Mouse (Mus musculus): Measurements from ENCODE around the gene Tmem63c. TPM values are rescaled to one million over a fixed set of nuclear protein-coding genes. Genes with fewer than 3 reads are reported as not detected.
A peak's percentile ranks its signal among the peaks of the same experiment; 100 is the strongest.

Gene Tmem63c
- total and polyA plus RNA-seq, 3 experiments: not detected

DNA sequence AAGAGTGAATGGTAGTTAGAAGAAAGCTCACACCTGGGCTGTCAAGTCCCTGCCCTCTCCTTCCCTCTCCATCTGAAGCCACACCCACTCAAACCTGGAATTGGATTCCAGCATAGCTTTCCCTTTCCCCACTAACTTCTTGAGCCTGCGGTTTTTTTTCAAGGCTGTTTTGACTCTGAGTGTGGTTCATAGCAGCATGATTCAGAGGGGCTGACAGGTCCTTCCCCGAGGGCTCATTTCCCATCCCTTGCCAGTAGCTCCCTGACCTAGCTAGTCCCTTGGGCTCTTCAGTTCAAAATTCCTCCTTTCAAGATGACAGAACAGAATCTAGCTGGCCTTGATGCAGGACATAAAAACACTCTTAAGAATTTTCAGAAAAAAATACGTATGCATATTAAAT, 26.4 kb downstream of the Tmem63c start:
- Histone ChIP-seq H3K9me3 (replicated peaks) (no peaks in the 10 kb centered on the region), H3K27me3 (ENCODE audit: insufficient read depth, low read length) (peaks cover 11% of the 10 kb centered on the region; the same call in 1 of the 2 replicates), H3K4me1 (ENCODE audit: insufficient read depth, low read depth, low read length) (no peaks in the 10 kb centered on the region), H3K4me3 (ENCODE audit: low read depth, low read length) (no peak overlapping the region), H3K36me3 (replicated peaks) (no peaks in the 10 kb centered on the region)
- DNase-seq (ENCODE audit: low spot score) (no peak), ATAC-seq (ENCODE audit: extremely low read depth, insufficient number of reproducible peaks, low FRiP score, poor library complexity, severe bottlenecking) (no peak)
- TF ChIP-seq GATA2 (IDR thresholded peaks at IDR 0.05; ENCODE audit: borderline replicate concordance, low read depth, low read length) (no peak), TAL1 (conservative IDR thresholded peaks at IDR 0.05; ENCODE audit: low read depth, low read length) (no peak), CTCF (IDR thresholded peaks at IDR 0.05; ENCODE audit: low read depth, low read length) (no peak), GATA1 (IDR thresholded peaks at IDR 0.05; ENCODE audit: borderline replicate concordance, low read length) (no peak), POLR2AphosphoS5 (IDR thresholded peaks at IDR 0.05; ENCODE audit: insufficient replicate concordance, low read depth, low read length) (no peak)

DNA sequence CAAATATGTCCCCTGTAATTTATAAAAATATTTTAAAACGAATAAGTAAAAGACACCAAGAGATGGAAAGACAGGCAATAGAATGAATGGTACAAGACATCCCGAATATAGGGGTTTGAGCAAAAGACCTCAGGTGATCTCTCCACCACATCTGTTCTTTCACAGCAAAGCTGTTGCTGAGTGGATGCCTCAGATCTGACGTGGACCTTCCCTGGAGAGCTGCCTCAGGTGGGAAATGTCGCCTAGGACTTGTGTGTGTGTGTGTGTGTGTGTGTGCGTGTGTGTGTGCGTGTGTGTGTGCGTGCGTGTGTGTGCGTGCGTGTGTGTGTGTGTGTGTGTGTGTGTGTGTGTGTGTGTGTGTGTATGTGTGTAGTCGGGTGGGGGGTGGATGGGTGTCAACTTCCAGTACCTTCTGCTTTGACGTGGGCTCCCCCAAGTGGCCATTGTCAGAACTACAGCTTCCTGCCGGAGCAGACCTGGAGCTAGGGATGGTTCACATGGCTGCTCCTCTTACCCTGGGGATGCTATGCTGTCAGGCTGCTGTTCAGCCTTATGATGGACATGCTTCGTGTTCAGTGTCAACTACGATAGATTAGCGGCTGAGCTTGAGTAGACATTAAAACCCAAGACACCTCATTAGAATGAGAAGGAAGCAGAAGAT, 31.7 kb downstream of the Tmem63c start:
- ATAC-seq (ENCODE audit: extremely low read depth, insufficient number of reproducible peaks, low FRiP score, poor library complexity, severe bottlenecking) (peak; percentile 61; the same call in 1 of the 2 replicates), DNase-seq (ENCODE audit: low spot score) (peak; percentile 84)
- Histone ChIP-seq H3K36me3 (replicated peaks) (no peaks in the 10 kb centered on the region), H3K4me1 (ENCODE audit: insufficient read depth, low read depth, low read length) (no peaks in the 10 kb centered on the region), H3K27me3 (ENCODE audit: insufficient read depth, low read length) (peaks cover 31% of the 10 kb centered on the region), H3K9me3 (replicated peaks) (no peaks in the 10 kb centered on the region), H3K4me3 (ENCODE audit: low read depth, low read length) (no peak overlapping the region)
- TF ChIP-seq POLR2AphosphoS5 (IDR thresholded peaks at IDR 0.05; ENCODE audit: insufficient replicate concordance, low read depth, low read length) (no peak), CTCF (IDR thresholded peaks at IDR 0.05; ENCODE audit: low read depth, low read length) (peak; percentile 96)

DNA sequence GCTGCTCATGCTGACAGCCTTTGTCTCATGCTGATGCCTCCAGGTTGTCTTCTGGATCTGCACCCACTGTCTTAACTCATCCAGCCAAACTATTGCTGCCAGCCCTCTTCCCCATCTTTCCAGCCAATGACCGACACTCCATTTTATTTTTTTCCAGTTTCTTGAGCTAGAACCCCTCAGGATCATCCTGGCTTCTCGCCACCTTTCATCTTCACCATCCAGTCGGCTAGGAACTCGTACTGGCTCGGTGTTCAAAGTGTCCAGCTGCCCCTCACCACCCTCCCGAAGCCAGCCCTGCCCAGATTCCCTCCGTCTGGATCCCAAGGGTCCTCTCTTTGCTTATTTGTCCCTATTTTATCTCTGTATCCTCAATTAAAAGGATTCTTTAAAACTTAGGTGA, 33.7 kb downstream of the Tmem63c start:
- no peaks in the 10 kb centered on the region for H3K9me3 ChIP-seq (replicated peaks)
- DNase-seq (ENCODE audit: low spot score) (no peak), ATAC-seq (ENCODE audit: extremely low read depth, insufficient number of reproducible peaks, low FRiP score, poor library complexity, severe bottlenecking) (no peak)
- H3K36me3 ChIP-seq (replicated peaks): no peaks in the 10 kb centered on the region
- peaks cover 26% of the 10 kb centered on the region for H3K27me3 ChIP-seq (ENCODE audit: insufficient read depth, low read length)
- no peak overlapping the region for H3K4me3 ChIP-seq (ENCODE audit: low read depth, low read length)
- TF ChIP-seq TAL1 (conservative IDR thresholded peaks at IDR 0.05; ENCODE audit: low read depth, low read length) (no peak), CTCF (IDR thresholded peaks at IDR 0.05; ENCODE audit: low read depth, low read length) (no peak), GATA1 (IDR thresholded peaks at IDR 0.05; ENCODE audit: borderline replicate concordance, low read length) (no peak), GATA2 (IDR thresholded peaks at IDR 0.05; ENCODE audit: borderline replicate concordance, low read depth, low read length) (no peak), POLR2AphosphoS5 (IDR thresholded peaks at IDR 0.05; ENCODE audit: insufficient replicate concordance, low read depth, low read length) (no peak)
- H3K4me1 ChIP-seq (ENCODE audit: insufficient read depth, low read depth, low read length): no peaks in the 10 kb centered on the region

DNA sequence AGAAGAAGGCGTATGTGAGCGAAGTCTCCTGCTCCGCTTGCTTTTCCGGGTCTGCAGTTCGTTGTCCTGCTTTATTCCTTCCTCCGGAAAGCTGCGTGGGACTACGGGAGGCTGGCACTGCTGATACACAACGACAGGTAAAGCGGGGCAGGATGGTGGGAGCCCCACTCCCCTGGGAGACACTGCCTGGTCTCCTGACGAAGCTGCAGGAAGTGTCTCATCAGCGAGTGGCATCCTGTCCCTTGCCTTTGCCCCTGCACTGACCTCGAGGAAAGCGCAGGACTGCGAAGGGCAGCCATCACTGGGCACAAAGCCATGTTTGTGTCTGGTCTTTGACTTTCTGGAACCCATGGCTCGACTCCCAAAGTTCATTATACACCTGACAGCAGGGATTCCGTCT, 35.9 kb downstream of the Tmem63c start:
- H3K27me3 ChIP-seq (ENCODE audit: insufficient read depth, low read length): peaks cover 33% of the 10 kb centered on the region
- no peak overlapping the region for H3K4me3 ChIP-seq (ENCODE audit: low read depth, low read length)
- DNase-seq (ENCODE audit: low spot score) (no peak), ATAC-seq (ENCODE audit: extremely low read depth, insufficient number of reproducible peaks, low FRiP score, poor library complexity, severe bottlenecking) (no peak)
- no peaks in the 10 kb centered on the region for H3K4me1 ChIP-seq (ENCODE audit: insufficient read depth, low read depth, low read length)
- TF ChIP-seq GATA2 (IDR thresholded peaks at IDR 0.05; ENCODE audit: borderline replicate concordance, low read depth, low read length) (no peak), CTCF (IDR thresholded peaks at IDR 0.05; ENCODE audit: low read depth, low read length) (no peak), TAL1 (conservative IDR thresholded peaks at IDR 0.05; ENCODE audit: low read depth, low read length) (no peak), POLR2AphosphoS5 (IDR thresholded peaks at IDR 0.05; ENCODE audit: insufficient replicate concordance, low read depth, low read length) (no peak)
- no peaks in the 10 kb centered on the region for H3K36me3 ChIP-seq (replicated peaks)
- H3K9me3 ChIP-seq (replicated peaks): no peaks in the 10 kb centered on the region

DNA sequence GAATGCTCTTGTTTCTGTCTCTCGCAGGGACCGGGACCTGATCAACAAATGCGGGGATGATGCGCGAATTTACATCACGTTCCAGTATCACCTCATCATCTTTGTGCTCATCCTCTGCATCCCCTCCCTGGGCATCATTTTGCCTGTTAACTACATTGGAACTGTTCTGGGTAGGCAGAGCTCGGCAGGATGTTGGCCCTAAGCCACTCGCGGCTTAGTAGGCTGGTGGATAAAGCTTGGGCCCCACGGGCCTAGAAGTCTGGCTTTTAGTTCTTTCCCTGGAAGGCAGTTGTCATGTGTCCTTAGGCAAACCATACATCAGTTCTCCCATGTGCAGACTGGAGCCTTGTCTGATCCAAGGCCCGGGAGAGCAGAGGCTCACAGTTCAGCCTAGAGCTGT, 44.3 kb downstream of the Tmem63c start:
- no peak overlapping the region for H3K4me3 ChIP-seq (ENCODE audit: low read depth, low read length)
- TF ChIP-seq TAL1 (conservative IDR thresholded peaks at IDR 0.05; ENCODE audit: low read depth, low read length) (no peak), GATA2 (IDR thresholded peaks at IDR 0.05; ENCODE audit: borderline replicate concordance, low read depth, low read length) (no peak), GATA1 (IDR thresholded peaks at IDR 0.05; ENCODE audit: borderline replicate concordance, low read length) (no peak), POLR2AphosphoS5 (IDR thresholded peaks at IDR 0.05; ENCODE audit: insufficient replicate concordance, low read depth, low read length) (no peak), CTCF (IDR thresholded peaks at IDR 0.05; ENCODE audit: low read depth, low read length) (no peak)
- peaks cover 19% of the 10 kb centered on the region for H3K27me3 ChIP-seq (ENCODE audit: insufficient read depth, low read length)
- H3K9me3 ChIP-seq (replicated peaks): no peaks in the 10 kb centered on the region
- no peaks in the 10 kb centered on the region for H3K36me3 ChIP-seq (replicated peaks)
- DNase-seq (ENCODE audit: low spot score): no peak
- no peaks in the 10 kb centered on the region for H3K4me1 ChIP-seq (ENCODE audit: insufficient read depth, low read depth, low read length)
- no peak for ATAC-seq (ENCODE audit: extremely low read depth, insufficient number of reproducible peaks, low FRiP score, poor library complexity, severe bottlenecking)

DNA sequence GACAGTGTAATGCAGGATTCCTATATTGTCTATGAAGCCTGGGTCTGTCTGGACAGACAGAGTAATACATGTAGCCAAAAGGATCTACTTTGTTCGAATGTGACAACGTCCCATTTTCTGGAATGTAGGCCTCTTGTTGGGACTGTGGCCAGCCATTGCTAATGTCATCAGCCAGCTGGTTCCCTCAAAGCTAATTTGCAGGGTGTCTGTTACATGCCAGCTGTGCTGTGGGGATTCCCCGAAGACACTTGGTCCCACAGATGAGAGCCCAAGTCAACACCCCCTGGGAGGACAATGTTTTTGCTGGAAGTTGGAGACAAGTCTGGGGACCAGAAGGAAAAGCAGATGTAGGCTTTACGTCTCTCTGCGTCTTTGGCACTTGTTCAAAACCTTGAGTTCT, 45.3 kb downstream of the Tmem63c start:
- ATAC-seq (ENCODE audit: extremely low read depth, insufficient number of reproducible peaks, low FRiP score, poor library complexity, severe bottlenecking): no peak

DNA sequence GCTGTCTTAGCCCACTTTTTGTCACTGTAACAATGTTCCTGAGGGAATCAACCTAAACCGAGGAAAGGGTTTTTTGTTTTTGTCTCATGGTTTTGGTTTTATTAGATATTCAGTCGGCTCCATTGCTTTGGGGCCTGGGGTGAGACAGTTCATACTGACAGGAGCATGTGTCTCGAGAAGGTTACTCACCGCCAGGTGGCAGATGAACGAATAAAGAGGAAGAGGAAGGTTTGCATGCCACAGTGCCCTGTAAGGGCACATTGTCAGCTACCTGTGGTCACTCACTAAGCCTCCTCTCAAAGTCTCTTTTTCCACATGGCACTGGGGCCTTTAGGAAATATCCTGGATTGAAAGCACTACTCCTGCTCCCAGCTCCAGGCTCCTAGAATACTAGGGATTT, 49.4 kb downstream of the Tmem63c start:
- no peaks in the 10 kb centered on the region for H3K9me3 ChIP-seq (replicated peaks)
- no peak overlapping the region for H3K4me3 ChIP-seq (ENCODE audit: low read depth, low read length)
- no peaks in the 10 kb centered on the region for H3K4me1 ChIP-seq (ENCODE audit: insufficient read depth, low read depth, low read length)
- ATAC-seq (ENCODE audit: extremely low read depth, insufficient number of reproducible peaks, low FRiP score, poor library complexity, severe bottlenecking): no peak
- no peak for TF ChIP-seq POLR2AphosphoS5 (IDR thresholded peaks at IDR 0.05; ENCODE audit: insufficient replicate concordance, low read depth, low read length)
- TF ChIP-seq GATA2 (IDR thresholded peaks at IDR 0.05; ENCODE audit: borderline replicate concordance, low read depth, low read length): no peak
- no peak for TF ChIP-seq CTCF (IDR thresholded peaks at IDR 0.05; ENCODE audit: low read depth, low read length)
- no peak for TF ChIP-seq TAL1 (conservative IDR thresholded peaks at IDR 0.05; ENCODE audit: low read depth, low read length)
- TF ChIP-seq GATA1 (IDR thresholded peaks at IDR 0.05; ENCODE audit: borderline replicate concordance, low read length): no peak
- DNase-seq (ENCODE audit: low spot score): no peak
- no peaks in the 10 kb centered on the region for H3K36me3 ChIP-seq (replicated peaks)
- H3K27me3 ChIP-seq (ENCODE audit: insufficient read depth, low read length): peaks cover 21% of the 10 kb centered on the region

More for the DNA sequence above, 45.3 kb downstream of the Tmem63c start:
- no peak for TF ChIP-seq CTCF (IDR thresholded peaks at IDR 0.05; ENCODE audit: low read depth, low read length)
- TF ChIP-seq GATA1 (IDR thresholded peaks at IDR 0.05; ENCODE audit: borderline replicate concordance, low read length): no peak
- DNase-seq (ENCODE audit: low spot score): no peak
- H3K4me3 ChIP-seq (ENCODE audit: low read depth, low read length): no peak overlapping the region
- H3K9me3 ChIP-seq (replicated peaks): no peaks in the 10 kb centered on the region
- peaks cover 23% of the 10 kb centered on the region for H3K27me3 ChIP-seq (ENCODE audit: insufficient read depth, low read length)
- H3K4me1 ChIP-seq (ENCODE audit: insufficient read depth, low read depth, low read length): no peaks in the 10 kb centered on the region
- H3K36me3 ChIP-seq (replicated peaks): no peaks in the 10 kb centered on the region

Measured in G1E (cell line).